Mouse (Mus musculus): Measurements from ENCODE around the gene Hdgfl3.

- TF ChIP-seq ZC3H11A (IDR thresholded peaks at IDR 0.05; ENCODE audit: borderline replicate concordance, low read depth, low read length) (no peak), CHD2 (IDR thresholded peaks at IDR 0.05; ENCODE audit: low read depth, low read length) (no peak), ZNF384 (IDR thresholded peaks at IDR 0.05; ENCODE audit: low read depth, low read length) (no peak), MAFK (IDR thresholded peaks at IDR 0.05; ENCODE audit: insufficient read depth, low read depth, low read length) (no peak)
Measured at GRCm38 (mm10) chr7:81854568-81855307, 79.5 kb downstream of the Hdgfl3 start.
